Mouse (Mus musculus): ENCODE measurements around the gene Neurod4.

- TF ChIP-seq CTCF (conservative IDR thresholded peaks at IDR 0.05; ENCODE audit: low read length) = peak; percentile 32
- no peak for TF ChIP-seq NANOG (IDR thresholded peaks at IDR 0.05; ENCODE audit: borderline replicate concordance, low read length)
Observed at GRCm38 (mm10) chr10:130313531-130313930, 33.5 kb upstream of the Neurod4 start.

Data from E14TG2a.4 (cell line).